Mouse (Mus musculus) brown adipose tissue, adult 24 weeks (tissue): ENCODE measurements around the gene Osbpl3. TPM values are rescaled to one million over a fixed set of nuclear protein-coding genes. Genes with fewer than 3 reads are reported as not detected.

Experiments
- H3K27ac ChIP-seq: fragments of 200-500 bp; replicated peaks from 2 replicates; pipeline ENCODE4 v1.5.1; 2012; ENCODE audit warnings: low read depth, mild to moderate bottlenecking, low read length
- H3K4me1 ChIP-seq: fragments of 200-500 bp; 2 replicates; pipeline ENCODE4 v1.6.1; 2012; ENCODE audit warnings: low read length, mixed read lengths; ENCODE audit not compliant: control insufficient read depth, insufficient read depth, insufficient read length
- H3K4me3 ChIP-seq: fragments of 200-500 bp; 2 replicates; pipeline ENCODE4 v1.5.1; 2012; ENCODE audit warnings: low read depth, mild to moderate bottlenecking, low read length, moderate library complexity; ENCODE audit not compliant: insufficient read depth
- polyA plus RNA-seq: library from polyadenylated mRNA; stranded (reverse); fragments of >200 nt; gene quantifications from 2 replicates; pipeline ENCODE4 v1.2.4, GENCODE M21; 2012; ENCODE audit not compliant: missing spikeins, insufficient read depth, insufficient read length

Osbpl3 gene
- polyA plus RNA-seq: 0.40 and 1.2 TPM in 2 replicates

DNA sequence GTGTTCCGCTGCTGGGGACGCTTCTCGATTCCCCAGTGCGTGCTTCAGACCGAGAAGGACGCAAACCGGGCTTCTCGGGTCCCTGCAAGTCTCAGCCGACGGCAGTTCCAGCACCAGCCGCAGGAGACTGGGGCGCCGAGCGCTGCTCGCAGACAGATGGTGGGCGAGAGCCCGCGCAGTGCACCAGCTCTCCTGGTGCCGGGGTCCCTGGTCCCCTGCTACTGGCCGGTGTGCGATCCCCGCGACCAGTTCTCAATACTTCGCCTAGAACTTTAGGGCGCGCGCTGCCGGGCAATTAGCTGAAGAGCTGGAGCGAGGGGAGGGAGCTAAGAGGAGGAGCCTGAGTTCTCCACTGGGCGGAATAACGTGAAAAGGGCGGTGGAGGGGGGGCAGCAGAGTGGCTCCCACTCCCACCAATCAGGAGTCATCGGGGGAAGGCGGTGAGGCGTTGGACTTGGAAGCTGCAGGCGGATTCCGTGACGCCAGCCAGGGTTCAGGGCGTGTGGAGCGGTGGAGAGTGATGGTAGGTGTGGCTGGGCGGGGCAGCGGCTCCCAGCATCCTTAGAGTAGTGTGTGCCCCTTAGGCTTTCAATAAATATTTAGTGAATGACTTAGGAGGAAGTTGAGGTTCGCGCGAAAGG, at the start of gene Osbpl3:
Osbpl3 (minus strand) TSS at position 373 of the 641 bp plus-strand sequence.
- H3K4me3 ChIP-seq: peak within 1 kb of the TSS; percentile 76
- H3K27ac ChIP-seq: no peak within 1 kb of the TSS
- H3K4me1 ChIP-seq: no peaks in the 10 kb centered on the region

DNA sequence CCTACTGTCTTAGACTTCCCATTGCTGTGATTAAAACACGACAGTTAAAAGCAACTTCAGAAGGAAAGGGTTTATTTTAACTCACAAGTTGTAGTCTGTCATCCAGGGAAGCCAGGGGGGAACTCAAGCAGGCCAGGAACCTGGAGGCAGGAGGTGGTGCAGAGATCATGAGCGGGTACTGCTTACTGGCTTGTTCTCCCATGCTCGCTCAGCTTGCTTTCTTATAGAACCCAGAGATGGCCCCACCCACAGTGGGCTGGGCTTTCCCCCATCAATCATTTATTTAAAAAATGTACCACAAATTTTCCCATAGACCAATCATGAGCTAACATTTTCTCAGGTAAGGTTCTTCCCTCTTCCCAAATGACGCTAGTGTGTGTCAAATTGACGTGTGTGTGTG, 49.5 kb upstream of the Osbpl3 start:
- no peaks in the 10 kb centered on the region for H3K4me1 ChIP-seq
- no peak overlapping the region for H3K4me3 ChIP-seq
- no peak overlapping the region for H3K27ac ChIP-seq

DNA sequence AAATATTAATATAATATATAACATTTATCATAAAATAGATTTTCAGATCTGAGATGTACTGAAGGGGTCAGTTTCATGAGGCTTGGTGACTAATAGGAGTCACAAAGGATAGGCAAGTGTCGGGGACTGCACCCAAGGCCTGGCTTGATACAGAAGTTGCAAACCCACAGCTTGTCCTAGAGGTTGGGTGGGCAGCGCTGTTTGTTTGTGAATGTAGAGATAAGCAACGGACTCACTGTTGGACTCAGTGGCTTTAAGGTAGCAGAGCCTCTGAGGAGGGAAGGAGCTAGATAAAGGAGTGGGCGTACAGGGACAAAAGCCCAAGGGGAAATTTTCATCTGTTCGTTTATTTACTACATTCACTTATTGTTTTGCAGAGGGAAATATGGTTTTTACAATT, 48.7 kb upstream of the Osbpl3 start:
- no peak overlapping the region for H3K27ac ChIP-seq
- H3K4me1 ChIP-seq: no peaks in the 10 kb centered on the region
- no peak overlapping the region for H3K4me3 ChIP-seq

DNA sequence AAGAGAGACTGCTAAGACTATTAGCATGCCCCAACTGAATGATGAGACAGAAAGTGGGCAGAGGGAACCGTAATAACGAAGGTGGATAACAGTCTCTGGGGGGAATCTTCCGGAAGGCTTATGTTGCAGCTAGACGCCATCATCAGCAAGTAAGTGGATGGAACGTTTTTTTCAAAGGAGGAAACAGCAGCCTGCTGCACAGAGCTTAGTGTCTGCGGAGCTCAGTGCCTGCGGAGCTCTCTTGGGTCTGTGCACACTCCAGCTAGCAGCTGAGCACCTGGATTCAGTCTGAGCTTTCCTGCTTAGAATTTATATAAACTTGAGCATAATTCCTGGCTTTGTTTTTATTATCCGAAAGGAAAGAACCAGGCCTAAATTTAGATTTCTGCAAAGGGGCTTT, 47.8 kb upstream of the Osbpl3 start:
- Histone ChIP-seq H3K4me1 (no peaks in the 10 kb centered on the region), H3K27ac (no peak overlapping the region), H3K4me3 (no peak overlapping the region)

DNA sequence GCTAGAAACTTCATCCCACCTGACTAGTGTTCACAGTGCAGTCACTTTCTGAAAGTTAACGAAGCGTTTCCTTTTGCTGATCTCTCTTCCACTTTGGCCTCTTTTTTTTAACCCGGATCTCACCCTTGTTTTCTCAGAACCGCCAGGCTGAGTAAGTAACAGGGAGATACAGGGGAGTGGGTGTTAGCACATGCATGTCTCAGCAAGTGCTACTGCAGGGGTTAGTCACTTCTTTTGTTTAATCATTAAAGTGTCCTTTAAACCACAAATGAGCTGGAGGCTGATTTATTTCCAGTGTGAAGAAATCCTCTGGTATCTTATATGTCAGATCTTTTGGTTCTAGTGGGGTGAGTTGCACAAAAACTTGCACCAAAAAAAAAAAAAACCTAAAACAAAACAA, 47.0 kb upstream of the Osbpl3 start:
- Histone ChIP-seq H3K4me3 (no peak overlapping the region), H3K27ac (no peak overlapping the region), H3K4me1 (no peaks in the 10 kb centered on the region)

DNA sequence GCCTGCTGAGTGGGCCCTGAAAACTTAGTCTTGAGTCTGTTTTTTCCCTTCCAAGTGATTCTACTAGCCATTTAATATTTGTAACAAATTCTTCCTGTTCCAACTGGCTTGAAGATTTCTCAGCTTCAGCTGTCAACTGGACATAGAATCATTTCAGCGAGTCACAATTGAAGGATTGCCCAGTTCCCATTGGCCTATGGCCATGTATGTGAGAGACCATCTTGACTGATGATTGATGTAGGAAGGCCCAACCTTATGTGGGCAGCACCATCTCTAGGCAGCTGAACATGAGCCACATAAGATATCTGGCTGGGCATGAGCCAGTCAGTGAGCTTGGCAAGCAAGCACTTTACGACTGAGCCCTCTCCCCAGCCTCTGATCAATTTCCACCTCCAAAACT, 42.3 kb upstream of the Osbpl3 start:
- H3K4me1 ChIP-seq: no peaks in the 10 kb centered on the region
- no peak overlapping the region for H3K27ac ChIP-seq
- H3K4me3 ChIP-seq: no peak overlapping the region

DNA sequence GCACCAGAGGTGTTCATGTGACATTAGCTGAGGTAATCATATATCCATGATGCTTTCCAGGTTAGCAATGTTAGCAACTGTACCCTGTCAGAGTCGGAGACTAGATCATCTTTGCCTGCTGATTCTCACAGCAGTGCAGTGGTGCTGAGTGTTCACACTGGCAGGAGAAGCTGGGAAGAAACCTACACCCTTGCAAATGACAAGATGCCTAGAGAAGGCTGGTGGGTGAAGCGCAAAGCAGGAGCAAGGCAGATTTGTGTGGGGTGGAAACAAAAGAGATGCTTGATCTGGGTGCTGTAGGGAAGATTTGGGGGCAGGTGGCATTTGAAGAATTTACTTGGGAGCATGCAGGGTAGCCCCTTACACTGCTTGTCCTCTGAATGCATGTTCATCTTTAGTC, 34.5 kb upstream of the Osbpl3 start:
- no peaks in the 10 kb centered on the region for H3K4me1 ChIP-seq
- no peak overlapping the region for H3K4me3 ChIP-seq
- H3K27ac ChIP-seq: no peak overlapping the region

DNA sequence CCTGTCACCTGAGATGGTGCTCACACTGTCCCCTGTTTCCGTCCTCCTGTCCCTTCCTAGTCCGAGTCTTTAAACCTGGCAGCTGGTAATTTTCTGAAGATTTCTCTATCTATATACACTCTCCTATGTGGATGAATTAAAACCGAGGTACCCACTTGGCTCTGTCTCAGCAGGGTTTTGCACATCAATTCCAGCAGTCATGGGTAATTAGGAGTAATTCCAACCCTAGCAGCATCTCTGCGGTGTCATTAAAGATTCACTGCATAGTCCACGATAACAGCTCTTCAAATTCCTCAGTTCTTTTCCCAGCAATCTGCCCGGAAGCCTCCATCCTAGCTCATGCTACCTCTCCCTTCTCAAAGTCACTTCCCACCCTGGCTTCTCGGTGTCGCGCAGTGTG, 33.4 kb upstream of the Osbpl3 start:
- H3K4me3 ChIP-seq: no peak overlapping the region
- H3K27ac ChIP-seq: no peak overlapping the region
- H3K4me1 ChIP-seq: no peaks in the 10 kb centered on the region

DNA sequence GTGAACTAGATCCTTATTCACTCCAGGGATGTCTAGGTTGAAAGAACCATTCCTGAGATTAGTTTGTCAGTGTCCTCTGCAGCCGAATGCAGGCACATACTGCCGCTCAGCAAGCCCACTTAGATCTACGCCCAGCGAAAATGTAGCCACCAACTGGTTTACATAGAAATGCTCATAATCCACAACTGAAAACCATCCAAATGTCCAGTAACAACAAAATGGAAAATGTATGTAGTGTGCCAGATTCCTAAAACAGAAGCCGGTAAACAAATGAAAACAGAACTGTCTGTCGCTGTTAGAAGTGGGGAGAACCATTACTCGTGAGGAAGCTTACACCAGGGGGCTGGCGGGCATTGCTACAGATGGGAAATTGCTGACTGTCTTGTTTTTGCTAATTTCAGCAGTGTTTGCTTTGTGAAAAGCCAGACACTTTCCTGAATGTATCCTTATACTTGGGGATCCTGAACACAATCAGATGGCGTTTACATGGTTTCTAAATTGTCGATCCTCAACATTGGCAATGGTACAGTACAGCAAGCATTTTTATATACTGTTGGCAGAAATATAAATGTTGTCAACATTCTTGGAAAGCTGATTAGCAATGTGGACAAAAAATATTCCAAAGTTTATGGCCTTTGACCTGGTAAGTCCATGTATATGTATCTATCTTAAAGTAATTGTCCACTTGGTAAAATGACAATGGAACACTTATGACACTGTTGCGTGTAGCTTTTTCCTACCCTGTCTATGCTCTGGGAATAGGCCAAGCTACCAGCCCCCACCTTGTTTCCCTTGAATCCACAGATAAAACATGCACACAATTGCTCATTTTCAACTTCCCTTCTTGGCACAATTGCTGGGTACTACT, 30.3 kb upstream of the Osbpl3 start:
- Histone ChIP-seq H3K27ac (no peak overlapping the region), H3K4me3 (no peak overlapping the region), H3K4me1 (no peaks in the 10 kb centered on the region)

DNA sequence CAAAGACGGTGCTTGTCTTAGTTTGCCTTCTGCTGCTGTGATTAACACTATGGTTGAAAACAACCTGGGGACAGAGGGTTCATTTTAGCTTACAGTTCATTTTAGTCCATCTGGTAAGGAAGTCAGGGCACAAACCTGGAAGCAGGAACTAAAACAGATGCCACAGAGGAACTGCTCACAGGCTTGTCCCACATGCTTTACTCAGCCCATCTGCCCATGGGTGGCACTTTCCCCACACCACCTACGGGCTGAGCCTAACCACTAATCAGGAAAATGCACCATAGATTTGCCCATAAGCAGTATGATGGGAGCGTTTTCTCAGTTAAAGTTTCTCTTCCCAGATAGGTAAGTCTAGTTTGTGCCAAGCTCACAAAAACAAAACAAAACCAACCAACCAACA, 27.4 kb upstream of the Osbpl3 start:
- no peak overlapping the region for H3K27ac ChIP-seq
- H3K4me3 ChIP-seq: no peak overlapping the region
- H3K4me1 ChIP-seq: no peaks in the 10 kb centered on the region

DNA sequence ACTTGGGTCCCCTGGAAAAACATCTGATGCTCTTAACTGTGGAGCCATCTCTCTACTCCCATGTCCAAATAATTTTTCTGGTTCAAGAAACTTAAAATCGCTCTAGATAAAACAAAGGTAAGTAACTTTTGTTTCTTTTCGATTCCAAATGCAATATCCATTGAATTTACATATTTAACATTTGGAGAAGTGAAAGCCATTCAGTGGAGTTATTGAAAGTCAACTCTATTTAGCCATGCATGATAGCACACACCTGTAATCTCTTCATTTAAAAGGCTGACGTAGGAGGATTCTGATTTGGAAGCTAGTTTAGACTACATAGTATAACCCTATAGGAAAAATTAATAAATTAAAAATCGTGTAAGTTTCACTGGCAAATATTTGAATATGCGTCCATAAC, 25.5 kb upstream of the Osbpl3 start:
- Histone ChIP-seq H3K4me1 (no peaks in the 10 kb centered on the region), H3K27ac (no peak overlapping the region), H3K4me3 (no peak overlapping the region)

DNA sequence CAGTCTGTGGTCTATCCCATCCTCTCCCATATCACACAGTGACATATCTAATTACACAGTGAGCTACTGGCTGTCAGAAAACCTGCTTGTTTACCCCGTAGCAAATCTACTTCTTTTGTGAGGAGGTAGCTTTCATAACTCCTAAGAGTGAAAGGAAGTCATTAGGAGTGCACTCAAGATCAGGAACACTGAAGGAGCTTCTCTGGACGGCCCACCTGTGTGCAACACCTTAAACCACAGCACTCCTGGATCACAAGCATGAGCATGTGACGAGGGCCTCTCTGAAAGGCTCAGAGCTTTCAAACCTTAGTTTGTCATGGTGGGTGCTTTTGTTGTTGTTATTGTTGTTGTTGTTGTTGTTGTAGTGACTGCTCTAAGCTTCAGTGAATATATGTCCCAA, 10.4 kb upstream of the Osbpl3 start:
- no peaks in the 10 kb centered on the region for H3K4me1 ChIP-seq
- no peak overlapping the region for H3K4me3 ChIP-seq
- no peak overlapping the region for H3K27ac ChIP-seq

DNA sequence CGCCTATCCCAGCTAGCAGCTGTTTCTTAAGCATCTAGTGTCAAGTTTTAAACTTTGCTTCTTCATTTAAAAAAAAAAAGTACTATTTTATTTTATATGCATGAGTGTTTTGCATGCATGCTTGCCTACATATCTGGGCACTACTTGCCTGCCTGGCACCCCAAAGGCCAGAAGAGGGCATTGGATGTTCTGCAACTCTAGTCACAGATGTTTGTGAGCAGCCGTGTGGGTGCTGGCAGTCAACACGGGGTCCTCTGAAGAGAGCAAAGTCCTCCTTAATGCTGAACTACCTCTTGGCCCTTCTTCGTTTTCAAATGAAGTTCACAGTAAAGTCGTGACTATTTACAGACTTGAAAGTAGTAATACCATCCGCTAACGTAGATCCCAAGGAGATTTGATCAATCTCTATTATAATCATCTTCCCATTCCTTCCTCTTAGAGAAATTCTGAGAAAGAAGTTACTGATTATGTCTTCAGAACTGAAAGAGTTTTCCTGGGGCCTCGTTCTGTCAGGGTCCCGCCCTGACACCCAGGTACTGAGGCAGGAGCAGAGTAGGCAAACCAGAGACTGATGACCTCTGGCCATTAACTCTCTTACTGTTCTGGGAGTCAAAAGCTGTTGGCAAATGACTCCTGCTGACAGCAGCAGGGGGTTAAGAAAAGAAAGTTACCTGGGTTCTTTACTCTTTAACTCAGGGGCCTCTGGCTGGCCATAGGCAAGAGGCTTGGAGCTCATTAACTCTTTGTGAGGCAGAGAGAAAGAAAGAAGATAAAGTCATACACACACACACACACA, 8.9 kb upstream of the Osbpl3 start:
- no peak overlapping the region for H3K4me3 ChIP-seq
- H3K4me1 ChIP-seq: no peaks in the 10 kb centered on the region
- no peak overlapping the region for H3K27ac ChIP-seq

DNA sequence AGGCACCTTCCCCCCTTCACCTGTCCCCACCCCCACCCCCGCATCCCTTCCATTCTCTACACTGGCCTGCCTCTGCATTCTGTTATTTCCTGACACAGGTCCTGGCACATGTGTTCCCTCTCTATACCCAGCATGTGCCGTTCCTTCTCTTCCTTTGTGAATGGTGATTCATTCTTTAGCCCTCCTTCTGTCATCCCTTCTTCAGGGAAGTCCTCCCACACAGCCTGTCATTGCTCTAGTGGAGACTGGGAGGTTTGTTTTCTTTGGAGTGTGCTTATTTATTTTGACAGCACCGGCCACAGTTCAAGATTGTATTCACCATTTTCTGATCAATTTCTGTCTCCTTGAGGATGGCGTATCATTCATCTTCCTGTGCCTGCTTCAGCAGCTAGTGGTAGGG, 6.0 kb upstream of the Osbpl3 start:
- H3K4me1 ChIP-seq: no peaks in the 10 kb centered on the region
- H3K27ac ChIP-seq: no peak overlapping the region
- no peak overlapping the region for H3K4me3 ChIP-seq

DNA sequence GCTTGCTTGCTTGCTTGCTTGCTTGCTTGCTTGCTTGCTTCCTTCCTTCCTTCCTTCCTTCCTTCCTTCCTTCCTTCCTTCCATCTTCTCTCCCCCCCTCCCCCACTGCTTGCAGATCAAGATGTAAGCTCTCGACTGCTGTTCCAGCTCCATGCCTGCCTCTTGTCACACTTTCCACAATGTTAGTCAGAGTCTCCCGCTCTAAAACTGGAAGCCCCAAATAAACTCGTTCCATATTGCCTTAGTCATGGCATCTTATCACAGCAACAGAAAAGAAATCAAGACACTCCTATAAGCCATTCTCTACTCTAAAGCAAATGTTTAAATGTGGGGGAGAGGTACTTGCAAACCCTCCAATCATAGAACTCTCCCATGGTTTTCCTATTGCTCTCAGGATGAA, 5.6 kb upstream of the Osbpl3 start:
- Histone ChIP-seq H3K4me3 (no peak overlapping the region), H3K4me1 (no peaks in the 10 kb centered on the region), H3K27ac (no peak overlapping the region)
